Mouse (Mus musculus): Measurements from ENCODE around the gene Castor1.
"Not testable (repeated sequence)": the region's sequence is repeated elsewhere in the genome, so short reads cannot be mapped to it uniquely, and the experiment has no call there.

Castor1 gene

GRCm38 (mm10) chr11:4217914-4218629 lies at the start of gene Castor1:
Gene Castor1 (plus strand): TSS chr11:4218225.
- peak; percentile 60 for DNase-seq

GRCm38 (mm10) chr11:4174586-4174985 lies 43.4 kb upstream of the Castor1 start:
- DNase-seq, result peak; percentile 51

- DNase-seq, result no peak
Observed at GRCm38 (mm10) chr11:4177716-4178115, 40.3 kb upstream of the Castor1 start.

- DNase-seq, result no peak
Observed at GRCm38 (mm10) chr11:4182061-4182460, 36.0 kb upstream of the Castor1 start.

DNA sequence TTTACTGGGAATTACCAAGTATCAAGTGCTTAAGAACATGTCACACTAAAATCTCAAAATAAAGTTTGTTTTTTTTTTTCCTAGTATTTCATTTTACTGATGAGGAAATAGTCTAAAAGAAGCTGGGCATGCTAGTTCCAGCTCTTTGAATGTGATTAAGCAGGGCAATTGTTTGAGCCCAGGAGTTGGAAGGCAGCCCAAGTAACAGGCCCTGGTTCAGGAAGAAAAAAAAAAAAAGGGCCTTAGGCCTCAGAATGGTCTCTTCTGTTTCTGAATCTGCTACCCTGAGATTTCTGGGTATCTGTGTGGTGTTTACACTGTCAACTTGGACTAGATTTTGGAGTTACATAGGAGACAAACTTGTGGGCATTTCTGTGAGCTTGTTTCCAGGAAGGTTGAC lies 34.5 kb upstream of the Castor1 start:
- DNase-seq, result no peak

GRCm38 (mm10) chr11:4184251-4184952 lies 33.6 kb upstream of the Castor1 start:
- no peak for DNase-seq

DNA sequence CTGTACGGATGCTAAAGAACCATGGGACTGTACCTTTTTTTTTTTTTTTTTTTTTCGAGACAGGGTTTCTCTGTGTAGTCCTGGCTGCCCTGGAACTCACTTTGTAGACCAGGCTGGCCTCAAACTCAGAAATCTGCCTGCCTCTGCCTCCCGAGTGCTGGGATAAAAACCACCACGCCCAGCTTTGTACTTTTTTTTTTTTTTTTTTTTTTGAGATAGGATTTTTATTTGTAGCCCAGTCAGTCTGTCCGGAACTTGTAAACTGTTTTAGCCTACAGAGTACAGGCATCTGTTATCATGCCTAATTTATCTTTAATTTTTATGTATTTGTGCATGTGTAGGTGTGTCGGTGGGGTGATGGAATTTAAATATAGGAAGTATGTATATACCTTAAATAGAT lies 32.5 kb upstream of the Castor1 start:
- not testable (repeated sequence) for DNase-seq

GRCm38 (mm10) chr11:4186486-4187317 lies 31.3 kb upstream of the Castor1 start, which contains the start of gene Tbc1d10a:
Gene Tbc1d10a (plus strand): TSS chr11:4186789.
- peak; percentile 98 for DNase-seq

GRCm38 (mm10) chr11:4187318-4187700 lies 30.7 kb upstream of the Castor1 start:
- DNase-seq, result no peak

- DNase-seq, result no peak
Observed at GRCm38 (mm10) chr11:4189182-4189581, 28.8 kb upstream of the Castor1 start.

GRCm38 (mm10) chr11:4190677-4191076 lies 27.3 kb upstream of the Castor1 start:
- no peak for DNase-seq

DNA sequence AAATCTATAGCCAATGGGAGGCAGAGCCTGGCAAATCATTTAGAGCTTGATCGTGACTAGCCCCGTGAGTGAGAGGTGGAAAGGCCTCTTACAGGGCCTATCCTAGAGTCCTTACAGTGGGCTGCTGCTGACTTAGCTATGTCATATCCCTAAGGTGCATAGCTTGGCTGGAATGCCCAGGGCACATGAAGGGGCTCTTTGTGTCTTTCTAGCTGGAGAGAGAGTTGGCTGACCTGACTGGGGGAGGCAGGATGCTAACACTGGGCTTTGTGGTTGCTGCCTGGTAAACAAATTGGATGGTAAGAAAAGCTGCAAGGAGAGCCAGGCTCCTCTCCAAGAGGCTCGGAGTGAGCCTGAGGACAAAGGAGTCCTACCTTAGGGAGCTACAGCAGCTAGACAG lies 25.3 kb upstream of the Castor1 start:
- no peak for DNase-seq

DNA sequence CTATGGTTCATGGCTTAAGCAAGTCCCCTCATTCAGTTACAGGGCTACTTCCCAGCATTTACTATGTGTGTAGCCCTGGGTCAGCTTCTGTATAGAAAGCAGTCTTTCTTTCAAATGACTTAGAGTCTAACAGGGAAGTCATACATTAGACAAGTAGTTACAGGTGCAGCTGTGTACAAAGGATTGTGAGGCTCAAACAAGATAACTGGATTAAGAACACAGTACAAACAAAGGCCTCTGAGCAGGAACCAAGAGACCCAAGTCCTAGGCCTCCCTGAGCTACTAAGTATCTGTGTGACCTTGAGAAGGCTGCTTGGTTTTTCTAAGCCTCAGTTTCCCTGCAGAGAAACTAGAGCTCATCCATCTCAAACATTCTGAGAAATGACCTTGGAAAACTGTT lies 24.6 kb upstream of the Castor1 start:
- no peak for DNase-seq

- DNase-seq, result no peak
Observed at GRCm38 (mm10) chr11:4195597-4196031, 22.4 kb upstream of the Castor1 start.

DNA sequence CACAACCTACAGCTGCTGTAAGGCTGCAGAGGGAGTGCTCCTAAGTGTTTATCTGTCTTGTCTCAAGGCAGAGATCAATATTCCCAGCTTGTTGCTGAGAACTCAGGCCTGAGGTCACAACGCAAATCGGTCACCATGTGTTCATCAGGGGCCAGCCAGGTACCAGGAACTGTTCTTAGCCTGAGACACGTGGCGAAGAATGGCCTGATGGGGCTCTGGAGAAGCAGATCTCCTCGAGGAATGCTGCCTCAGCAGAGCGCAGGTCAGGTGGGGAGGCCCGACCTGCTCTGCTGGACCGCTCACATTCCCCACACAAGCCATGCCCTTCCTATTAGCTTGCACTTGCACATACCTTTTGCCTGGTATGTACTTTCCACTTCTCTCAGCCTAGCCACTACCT lies 21.4 kb upstream of the Castor1 start:
- no peak for DNase-seq

DNA sequence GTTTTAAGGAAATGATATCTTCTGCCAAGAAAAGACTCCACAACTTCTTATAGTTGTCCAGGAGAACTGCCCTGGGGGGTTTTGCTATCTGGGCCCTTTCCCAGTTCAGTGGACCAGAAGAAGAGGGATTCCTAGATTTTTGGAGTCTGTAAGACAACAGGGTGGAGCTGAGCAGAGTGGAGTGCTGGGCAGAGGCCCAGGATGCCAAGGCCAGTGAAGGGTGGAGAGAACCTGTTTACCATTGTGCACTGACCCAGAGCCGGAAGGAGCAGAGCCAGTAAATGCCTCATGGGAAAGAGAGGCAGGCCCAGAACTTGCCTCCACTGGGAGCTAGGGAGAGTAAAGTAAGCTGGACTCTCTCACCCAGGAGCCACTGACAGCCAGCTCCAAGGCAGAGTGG lies 20.3 kb upstream of the Castor1 start:
- DNase-seq, result no peak

DNA sequence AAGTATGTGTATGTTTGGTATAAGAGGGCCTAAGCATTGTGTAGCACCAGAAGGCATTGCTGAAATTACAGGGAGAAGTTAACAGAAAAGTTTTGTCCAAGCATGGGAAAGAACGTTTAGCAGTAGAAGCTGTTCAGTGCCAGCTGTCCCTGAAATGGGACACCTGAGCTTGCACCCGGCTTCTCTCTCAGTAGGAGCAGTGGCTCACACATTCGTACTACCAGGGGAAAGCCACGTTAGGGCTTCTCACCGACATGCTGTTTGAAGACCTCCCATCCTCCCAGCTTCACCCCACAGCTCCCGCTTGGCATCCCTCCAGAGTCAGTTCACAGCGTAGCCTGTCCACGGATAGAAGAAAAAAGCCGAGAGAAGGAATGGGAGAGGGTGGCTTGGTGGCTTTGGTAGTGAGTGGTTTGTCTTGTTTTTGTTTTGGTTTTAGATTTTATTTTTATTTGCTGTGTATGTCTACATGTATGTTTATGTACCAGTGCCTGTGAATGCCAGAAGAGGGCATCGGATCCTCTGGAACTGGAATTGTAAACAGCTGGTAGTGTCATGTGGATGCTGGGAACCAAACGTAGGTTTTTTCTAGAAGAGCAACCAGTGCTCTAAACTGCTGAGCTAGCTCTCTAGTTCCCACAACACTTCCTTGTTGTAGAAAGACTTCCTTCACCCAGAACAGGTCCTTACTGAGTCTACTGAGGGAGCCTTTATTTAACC lies 15.9 kb upstream of the Castor1 start:
- no peak for DNase-seq

DNA sequence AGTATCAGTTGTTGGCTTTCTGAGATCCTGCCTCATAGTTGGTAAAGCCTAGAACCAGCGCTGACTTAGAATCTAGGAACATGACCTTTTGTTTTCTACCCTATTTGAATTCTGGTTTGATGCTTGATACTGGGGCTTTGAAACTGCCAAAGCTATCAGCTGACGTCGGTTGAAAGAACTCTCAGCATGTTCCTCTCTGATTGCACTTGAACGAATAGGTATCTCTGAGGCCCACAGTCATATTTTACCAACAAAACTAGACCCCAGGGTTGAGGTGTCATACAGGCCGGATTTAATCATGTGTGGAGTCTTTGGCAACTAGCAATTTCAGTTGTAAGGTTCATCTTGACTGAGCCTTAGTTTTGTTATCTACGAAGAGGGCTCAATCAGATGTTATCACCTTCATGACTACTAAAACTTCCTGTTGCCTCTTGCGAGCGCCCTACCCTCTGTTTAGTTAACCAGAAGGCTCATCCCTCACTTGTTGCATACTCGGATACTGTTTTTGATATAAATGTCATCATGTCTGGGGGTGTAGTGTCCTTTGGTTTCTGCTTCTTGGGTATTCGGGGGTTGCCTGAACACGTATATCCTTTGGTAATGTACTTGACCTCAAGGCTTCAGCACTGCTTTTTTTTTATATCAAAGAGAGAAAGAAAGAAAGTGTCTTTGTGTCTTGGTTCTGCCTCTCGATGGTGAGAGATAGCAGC lies 14.9 kb upstream of the Castor1 start:
- DNase-seq, result no peak

- no peak for DNase-seq
Observed at GRCm38 (mm10) chr11:4203705-4204074, 14.3 kb upstream of the Castor1 start.

DNA sequence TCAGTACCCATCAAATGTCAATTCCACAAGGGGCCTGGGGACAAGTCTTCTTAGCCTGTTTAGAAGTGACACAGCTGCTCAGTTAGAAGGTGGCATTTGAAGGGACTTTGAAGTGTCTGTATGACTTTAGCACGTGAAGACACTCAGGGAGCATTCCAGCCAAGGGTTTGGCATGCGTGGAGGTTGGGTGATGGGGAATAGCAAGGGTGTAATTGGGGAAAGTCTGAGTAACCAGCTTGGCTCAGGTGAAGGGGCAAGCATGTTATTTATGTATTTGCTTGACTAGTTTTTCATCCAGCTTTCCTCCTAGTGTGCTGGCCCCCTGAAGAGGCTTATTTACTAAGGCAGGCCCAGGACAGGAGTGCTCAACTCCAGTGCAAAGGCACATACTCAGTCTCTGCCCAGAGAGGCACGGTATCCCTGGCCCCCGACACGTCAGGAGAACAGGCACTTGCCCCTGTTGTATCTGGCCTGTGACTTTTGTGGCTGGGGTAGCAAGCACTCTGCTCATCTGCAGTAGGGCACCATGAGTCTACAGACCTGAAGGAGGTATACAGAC lies 12.8 kb upstream of the Castor1 start:
- no peak for DNase-seq

- no peak for DNase-seq
Observed at GRCm38 (mm10) chr11:4205951-4206350, 12.1 kb upstream of the Castor1 start.

DNA sequence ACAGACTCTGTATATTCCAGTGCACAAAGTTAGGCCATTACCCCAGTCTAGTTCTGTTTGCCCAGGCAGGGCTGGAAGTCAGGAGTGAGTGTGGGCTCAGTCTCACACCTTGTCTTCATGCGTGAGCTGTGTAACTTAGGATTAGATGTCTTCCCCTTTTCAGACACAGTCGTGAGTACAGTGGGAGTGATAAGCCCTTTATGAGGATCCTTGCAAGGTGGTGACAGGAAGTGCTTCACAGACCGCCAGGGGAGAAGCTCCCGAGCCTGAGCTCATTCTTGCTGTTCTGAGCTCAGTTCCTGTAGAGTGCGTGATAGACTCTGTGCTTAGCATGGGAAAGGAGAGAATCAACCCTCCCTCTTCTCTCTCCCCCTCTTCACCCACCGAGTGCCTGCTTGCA lies 11.5 kb upstream of the Castor1 start:
- DNase-seq, result no peak
